Mouse (Mus musculus) frontal cortex, postnatal 14 days (tissue): Measurements from ENCODE around the gene Psmd12.
"Not testable (repeated sequence)": the region's sequence is repeated elsewhere in the genome, so short reads cannot be mapped to it uniquely, and the experiment has no call there.

Experiments used
- DNase-seq, 2 experiments: peaks; one replicate each; pipeline ENCODE4 v3.0.0; 2022; ENCODE audit warnings: low spot score in 2 of 2

The Psmd12 gene

GRCm38 (mm10) chr11:107459828-107460227, 19.5 kb upstream of the Psmd12 start:
- DNase-seq: no peak

GRCm38 (mm10) chr11:107462478-107462877, 16.8 kb upstream of the Psmd12 start:
- DNase-seq: no peak

GRCm38 (mm10) chr11:107463251-107463681, 16.0 kb upstream of the Psmd12 start:
- DNase-seq: no peak

GRCm38 (mm10) chr11:107464141-107464540, 15.1 kb upstream of the Psmd12 start:
- no peak for DNase-seq

- no peak for DNase-seq
Observed at GRCm38 (mm10) chr11:107465041-107465440, 14.2 kb upstream of the Psmd12 start.

- no peak for DNase-seq
Observed at GRCm38 (mm10) chr11:107465969-107466368, 13.3 kb upstream of the Psmd12 start.

GRCm38 (mm10) chr11:107466611-107467391, 12.5 kb upstream of the Psmd12 start:
- no peak for DNase-seq

GRCm38 (mm10) chr11:107468252-107469030, 10.8 kb upstream of the Psmd12 start:
- no peak for DNase-seq

GRCm38 (mm10) chr11:107469031-107469522, 10.2 kb upstream of the Psmd12 start:
- peak; percentile 65 to 72 for DNase-seq

- DNase-seq: peak; percentile 31 to 57
Observed at GRCm38 (mm10) chr11:107469523-107470371, 9.5 kb upstream of the Psmd12 start.

GRCm38 (mm10) chr11:107470521-107471041, 8.7 kb upstream of the Psmd12 start, which contains the start of gene Pitpnc1:
TSS of gene Pitpnc1 (minus strand) at chr11:107470699.
- peak; percentile 77 to 82 for DNase-seq

- no peak for DNase-seq
Observed at GRCm38 (mm10) chr11:107471071-107471720, 8.1 kb upstream of the Psmd12 start.

- DNase-seq: no peak
Observed at GRCm38 (mm10) chr11:107472304-107472703, 7.0 kb upstream of the Psmd12 start.

GRCm38 (mm10) chr11:107473137-107473820, 6.0 kb upstream of the Psmd12 start:
- DNase-seq: no peak

GRCm38 (mm10) chr11:107479862-107480203, 549 bp downstream of the Psmd12 start:
- DNase-seq: no peak

GRCm38 (mm10) chr11:107484341-107484740, 5.1 kb downstream of the Psmd12 start:
- no peak for DNase-seq

GRCm38 (mm10) chr11:107502801-107503200, 23.5 kb downstream of the Psmd12 start:
- no peak for DNase-seq

GRCm38 (mm10) chr11:107504364-107504763, 25.1 kb downstream of the Psmd12 start:
- not testable (repeated sequence) for DNase-seq

GRCm38 (mm10) chr11:107506260-107506659, 27.0 kb downstream of the Psmd12 start:
- no peak for DNase-seq

- DNase-seq: no peak
Observed at GRCm38 (mm10) chr11:107509631-107510338, 30.5 kb downstream of the Psmd12 start.
